Mouse (Mus musculus): ENCODE data around the gene Amz1.

Amz1 gene

GRCm38 (mm10) chr5:140768333-140768732 is 44.4 kb downstream of the Amz1 start:
- DNase-seq: no peak

GRCm38 (mm10) chr5:140771612-140772011 is 47.7 kb downstream of the Amz1 start:
- DNase-seq: no peak

GRCm38 (mm10) chr5:140772158-140772557 is 48.2 kb downstream of the Amz1 start:
- DNase-seq: no peak

- no peak for DNase-seq
These were observed 51.2 kb downstream of the Amz1 start for GRCm38 (mm10) chr5:140775111-140775510.

- no peak for DNase-seq
These were observed 53.0 kb downstream of the Amz1 start for GRCm38 (mm10) chr5:140776968-140777367.

GRCm38 (mm10) chr5:140781122-140781521 is 57.2 kb downstream of the Amz1 start:
- no peak for DNase-seq

- no peak for DNase-seq
These were observed 58.1 kb downstream of the Amz1 start for GRCm38 (mm10) chr5:140781886-140782572.

- DNase-seq: no peak
These were observed 59.6 kb downstream of the Amz1 start for GRCm38 (mm10) chr5:140783577-140783976.

GRCm38 (mm10) chr5:140784288-140784687 is 60.4 kb downstream of the Amz1 start:
- DNase-seq: no peak

GRCm38 (mm10) chr5:140785240-140785872 is 61.4 kb downstream of the Amz1 start:
- DNase-seq: no peak

- no peak for DNase-seq
These were observed 65.6 kb downstream of the Amz1 start for GRCm38 (mm10) chr5:140789561-140789960.

GRCm38 (mm10) chr5:140790392-140790791 is 66.5 kb downstream of the Amz1 start:
- no peak for DNase-seq

GRCm38 (mm10) chr5:140790937-140791877 is 67.3 kb downstream of the Amz1 start:
- DNase-seq: no peak

GRCm38 (mm10) chr5:140792233-140792632 is 68.3 kb downstream of the Amz1 start:
- no peak for DNase-seq

- DNase-seq: no peak
These were observed 70.8 kb downstream of the Amz1 start for GRCm38 (mm10) chr5:140794753-140795152.

GRCm38 (mm10) chr5:140795176-140795575 is 71.2 kb downstream of the Amz1 start:
- DNase-seq: no peak

GRCm38 (mm10) chr5:140796051-140796450 is 72.1 kb downstream of the Amz1 start:
- DNase-seq: no peak

GRCm38 (mm10) chr5:140798158-140798557 is 74.2 kb downstream of the Amz1 start:
- no peak for DNase-seq

GRCm38 (mm10) chr5:140798775-140799174 is 74.8 kb downstream of the Amz1 start:
- DNase-seq: no peak

- DNase-seq: no peak
These were observed 75.3 kb downstream of the Amz1 start for GRCm38 (mm10) chr5:140799190-140799589.

GRCm38 (mm10) chr5:140800288-140800923 is 76.5 kb downstream of the Amz1 start:
- DNase-seq: no peak

GRCm38 (mm10) chr5:140801782-140802181 is 77.9 kb downstream of the Amz1 start:
- no peak for DNase-seq

- DNase-seq: no peak
These were observed 82.3 kb downstream of the Amz1 start for GRCm38 (mm10) chr5:140806252-140806651.

All from spleen, adult 18-20 months (tissue).